27 mouse cellular contexts compared by ENCODE assay signal in genomic region chr9:122346059-122346458, GRCm38 (mm10).
"Had no signal": no experiment of that assay in that cellular context is flagged by ENCODE, and none has a peak within 500 bp of the region (broad histone marks: within the 10 kb centered on the region; RNA-seq: fewer than 3 reads in every experiment).

No protein-coding gene starts in this region.

- DNase-seq: cerebellum, adult 2 months; cerebellum, adult 8-10 months; cerebellum, adult 9-10 months; cerebellum, adult 9-11 months; cerebellum, postnatal 10 days; cerebellum, postnatal 14 days; cerebellum, postnatal 25 days; cerebellum, postnatal 36 days; embryo, embryonic 11 days; gastrocnemius, adult 2 months; gastrocnemius, postnatal 10 days; gastrocnemius, postnatal 14 days; gastrocnemius, postnatal 25 days; gastrocnemius, postnatal 36 days; heart, adult 2 months had no signal

- H3K9ac ChIP-seq: embryonic facial prominence, embryonic 12.5 days; embryonic facial prominence, embryonic 13.5 days; embryonic facial prominence, embryonic 15.5 days; forebrain, embryonic 12.5 days; forebrain, embryonic 13.5 days; forebrain, embryonic 15.5 days; forebrain, postnatal 0 days had no signal

- H3K4me2 ChIP-seq: embryonic facial prominence, embryonic 12.5 days; embryonic facial prominence, embryonic 13.5 days; embryonic facial prominence, embryonic 15.5 days; forebrain, embryonic 12.5 days; forebrain, embryonic 13.5 days; forebrain, embryonic 15.5 days had no signal

- H3K27me3 ChIP-seq: embryonic facial prominence, embryonic 12.5 days; embryonic facial prominence, embryonic 13.5 days; embryonic facial prominence, embryonic 15.5 days; forebrain, embryonic 13.5 days; forebrain, embryonic 15.5 days had no signal

- ATAC-seq: forebrain, embryonic 13.5 days; forebrain, embryonic 14.5 days; forebrain, embryonic 15.5 days; forebrain, embryonic 16.5 days; forebrain, postnatal 0 days had no signal

- H3K4me1 ChIP-seq: embryonic facial prominence, embryonic 12.5 days; embryonic facial prominence, embryonic 13.5 days; embryonic facial prominence, embryonic 15.5 days; forebrain, embryonic 12.5 days; forebrain, embryonic 13.5 days; forebrain, embryonic 15.5 days had no signal

- H3K36me3 ChIP-seq: embryonic facial prominence, embryonic 10.5 days; embryonic facial prominence, embryonic 12.5 days; embryonic facial prominence, embryonic 13.5 days; embryonic facial prominence, embryonic 15.5 days; forebrain, embryonic 10.5 days; forebrain, embryonic 12.5 days; forebrain, embryonic 15.5 days had no signal

- H3K27ac ChIP-seq: embryonic facial prominence, embryonic 10.5 days; embryonic facial prominence, embryonic 12.5 days; embryonic facial prominence, embryonic 13.5 days; embryonic facial prominence, embryonic 15.5 days; forebrain, embryonic 10.5 days; forebrain, embryonic 12.5 days; forebrain, embryonic 13.5 days; forebrain, embryonic 15.5 days; gastrocnemius, adult 2 months; heart, adult 2 months had no signal

- H3K4me3 ChIP-seq: embryonic facial prominence, embryonic 10.5 days; embryonic facial prominence, embryonic 12.5 days; embryonic facial prominence, embryonic 13.5 days; embryonic facial prominence, embryonic 15.5 days; erythroblast, embryonic 14.5 days; forebrain, embryonic 10.5 days; forebrain, embryonic 12.5 days; forebrain, embryonic 13.5 days; forebrain, embryonic 15.5 days; gastrocnemius, adult 2 months; heart, adult 2 months had no signal

- H3K9me3 ChIP-seq: embryonic facial prominence, embryonic 10.5 days; embryonic facial prominence, embryonic 12.5 days; embryonic facial prominence, embryonic 13.5 days; embryonic facial prominence, embryonic 15.5 days; forebrain, embryonic 10.5 days; forebrain, embryonic 12.5 days; forebrain, embryonic 13.5 days; forebrain, embryonic 15.5 days had no signal
